Mouse (Mus musculus) inflammation-experienced regulatory T-cells, adult 16 weeks (primary cell): ENCODE results near the gene Ptgds. TPM values are rescaled to one million over a fixed set of nuclear protein-coding genes. Genes with fewer than 3 reads are reported as not detected.

Experiments used
- polyA plus RNA-seq: library from polyadenylated mRNA; unstranded; fragments of 100-300 nt; shearing (Covaris generic); gene quantifications from one replicate; pipeline ENCODE4 v1.2.1, GENCODE M21; 2017

Gene Ptgds
- polyA plus RNA-seq: not detected

GRCm38 (mm10) chr2:25469969-25470368, at the start of gene Ptgds:
TSS of gene Ptgds (minus strand) at chr2:25470046.

GRCm38 (mm10) chr2:25501593-25502486, 32.0 kb upstream of the Ptgds start, which contains the start of gene C8g:
TSS of gene C8g (minus strand) at chr2:25501719.

GRCm38 (mm10) chr2:25500576-25501405, 30.9 kb upstream of the Ptgds start, which contains the start of gene Fbxw5:
TSS of gene Fbxw5 (plus strand) at chr2:25500750.

GRCm38 (mm10) chr2:25493476-25493961, 23.7 kb upstream of the Ptgds start, which contains the start of gene Lcn12:
TSS of gene Lcn12 (minus strand) at chr2:25493911.

GRCm38 (mm10) chr2:25460551-25461309, 9.1 kb downstream of the Ptgds start, which contains the start of gene Paxx:
TSS of gene Paxx (minus strand) at chr2:25461094.

DNA sequence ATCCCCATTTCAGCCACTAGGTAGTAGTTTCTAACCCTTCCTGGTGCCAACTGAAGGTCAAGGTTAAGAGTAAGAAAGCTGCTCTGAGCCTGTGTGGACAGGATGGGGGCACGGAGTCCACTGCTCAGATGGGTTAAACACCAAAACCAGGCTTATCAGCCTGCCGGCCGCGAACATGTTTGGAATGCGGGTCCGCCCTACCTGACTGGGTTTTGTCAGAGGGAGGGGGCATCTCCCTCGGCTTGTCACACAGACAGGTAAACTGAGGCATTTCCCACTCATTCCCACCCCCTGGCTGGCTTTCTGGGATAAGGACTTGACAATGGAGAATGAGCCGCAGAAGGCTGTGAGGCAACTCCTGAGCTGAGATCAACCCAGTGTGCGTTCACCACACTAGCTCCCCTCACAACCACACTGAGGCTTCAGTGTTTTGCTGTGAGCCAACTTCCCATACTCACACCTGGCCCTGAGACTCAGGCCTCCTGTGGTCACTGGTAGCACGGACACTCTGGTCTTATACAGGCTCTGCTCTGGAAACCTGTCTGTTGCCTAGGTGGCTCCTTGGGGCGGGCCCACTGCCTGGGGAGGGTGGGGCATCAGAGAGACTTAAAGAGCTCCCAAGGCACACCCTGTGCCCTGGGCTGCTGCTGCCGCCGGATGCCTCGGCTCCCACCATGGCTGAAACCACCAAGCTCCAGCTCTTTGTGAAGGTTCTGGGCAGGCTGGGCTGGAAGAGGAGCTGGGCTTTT, 13.5 kb downstream of the Ptgds start, which contains the start of gene Clic3:
Clic3 (plus strand) TSS at position 634 of the 749 bp plus-strand sequence.

DNA sequence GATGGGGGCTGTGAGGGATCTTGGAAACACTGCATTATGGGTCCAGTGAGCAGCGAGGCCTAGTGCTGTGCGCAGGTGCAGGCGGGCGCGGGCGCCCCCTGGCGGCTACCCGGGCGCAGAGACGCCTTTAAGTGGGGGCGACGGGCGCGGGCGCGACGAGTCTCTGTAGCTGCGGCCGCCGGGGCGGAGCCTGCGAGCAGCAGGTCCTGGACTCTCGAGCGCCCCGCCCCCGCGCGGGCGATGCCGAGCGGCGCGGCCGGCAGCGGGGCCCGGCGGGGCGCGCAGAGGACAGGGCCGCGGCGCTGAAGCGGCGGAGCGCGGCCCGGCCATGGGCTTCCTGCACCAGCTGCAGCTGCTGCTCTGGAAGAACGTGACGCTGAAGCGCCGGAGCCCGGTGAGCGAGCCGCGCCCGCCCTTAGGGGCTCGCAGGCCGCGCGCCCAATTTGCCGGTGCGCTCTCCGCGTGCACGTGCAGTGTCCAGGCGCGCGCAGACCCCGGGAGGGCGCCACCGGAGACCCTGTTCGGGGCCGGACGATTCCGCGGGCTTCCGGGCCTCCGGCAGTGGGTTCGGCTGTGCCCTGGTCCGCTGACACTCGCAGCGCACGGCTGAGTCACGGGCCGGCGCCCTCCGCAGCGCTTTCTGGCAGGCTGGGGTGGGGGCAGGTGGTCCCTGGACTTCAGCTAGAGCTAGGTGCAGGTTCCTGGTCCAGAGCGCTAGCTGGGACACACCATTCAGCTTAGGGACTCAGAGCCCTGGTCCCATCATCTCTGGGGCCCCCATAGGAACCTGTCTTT, 41.2 kb downstream of the Ptgds start, which contains the start of gene Abca2:
Abca2 (plus strand) TSS at position 262 of the 795 bp plus-strand sequence.

DNA sequence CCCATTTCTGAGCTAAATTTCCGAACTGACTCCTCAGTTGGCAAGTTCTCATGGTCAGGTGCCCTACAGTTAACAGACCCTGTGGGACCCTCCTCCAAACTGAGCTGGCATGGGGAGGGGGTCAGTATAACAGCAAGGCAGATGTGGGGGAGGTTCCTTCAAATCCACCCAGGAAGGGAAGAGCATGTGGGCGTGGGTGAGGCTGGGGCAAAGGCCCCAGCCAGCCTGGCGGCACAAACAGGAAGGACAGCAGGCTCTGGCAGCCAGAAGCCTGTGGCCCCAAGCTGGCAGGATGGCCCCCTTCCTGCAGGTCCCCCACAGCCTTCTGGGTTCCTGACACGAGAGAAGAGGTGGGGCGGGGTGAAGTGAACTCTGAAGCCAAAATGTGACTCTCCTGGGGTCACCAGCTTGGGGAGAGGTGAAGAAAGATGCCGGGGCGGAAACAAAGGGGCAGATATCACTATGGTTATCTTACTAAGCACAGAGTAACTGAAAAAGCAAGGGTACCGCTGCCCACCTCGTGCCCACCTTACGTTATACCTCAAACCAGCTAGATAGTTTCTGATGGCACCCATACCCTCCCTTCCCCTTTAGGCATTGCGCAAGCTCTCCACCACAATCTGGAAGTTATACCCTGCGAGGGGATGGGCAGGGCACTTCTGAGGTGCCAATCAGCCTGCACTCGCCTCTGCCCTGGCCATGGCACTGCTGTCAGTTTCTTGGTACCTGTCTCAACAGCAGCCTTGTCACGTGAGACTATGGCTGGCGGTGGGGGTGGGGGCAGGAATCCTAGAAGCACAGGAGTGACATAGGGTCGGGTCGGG, 47.0 kb downstream of the Ptgds start, which contains the start of gene Fut7:
Fut7 (plus strand) TSS at position 681 of the 824 bp plus-strand sequence.

Other genes with a start within 250 kb of the Ptgds start
- gene Tubb4b, start 245.3 kb downstream of the Ptgds start, polyA plus RNA-seq: 214 TPM
- not detected for gene Slc34a3, start 235.7 kb downstream of the Ptgds start, polyA plus RNA-seq
- not detected for gene Rnf224, start 233.3 kb downstream of the Ptgds start, polyA plus RNA-seq
- gene Rnf208, start 227.8 kb downstream of the Ptgds start, polyA plus RNA-seq: not detected
- not detected for gene Cysrt1, start 227.6 kb downstream of the Ptgds start, polyA plus RNA-seq
- gene AL732309.1, start 223.2 kb downstream of the Ptgds start, polyA plus RNA-seq: 8.7 TPM
- gene Tmem203, start 214.6 kb downstream of the Ptgds start, polyA plus RNA-seq: 17.5 TPM
- gene Tprn, start 207.4 kb downstream of the Ptgds start, polyA plus RNA-seq: 5.5 TPM
- gene Ssna1, start 197.6 kb downstream of the Ptgds start, polyA plus RNA-seq: 131 TPM
- 120 TPM for gene Anapc2, start 197.6 kb downstream of the Ptgds start, polyA plus RNA-seq
- not detected for gene Tmem210, start 181.9 kb downstream of the Ptgds start, polyA plus RNA-seq
- gene Lrrc26, start 180.1 kb downstream of the Ptgds start, polyA plus RNA-seq: not detected
- gene Grin1, start 150.9 kb downstream of the Ptgds start, polyA plus RNA-seq: 0.10 TPM
- 23.8 TPM for gene Man1b1, start 137.7 kb downstream of the Ptgds start, polyA plus RNA-seq
- gene Dpp7, start 113.7 kb downstream of the Ptgds start, polyA plus RNA-seq: 28.5 TPM
- gene Uap1l1, start 104.4 kb downstream of the Ptgds start, polyA plus RNA-seq: 18.3 TPM
- gene Sapcd2, start 97.7 kb downstream of the Ptgds start, polyA plus RNA-seq: 1.2 TPM
- not detected for gene Entpd2, start 74.2 kb downstream of the Ptgds start, polyA plus RNA-seq
- gene Npdc1, start 70.7 kb downstream of the Ptgds start, polyA plus RNA-seq: 3.4 TPM
- gene Fut7, start 46.8 kb downstream of the Ptgds start, polyA plus RNA-seq: 10.9 TPM
- gene Abca2, start 41.3 kb downstream of the Ptgds start, polyA plus RNA-seq: 30.7 TPM
- 3.9 TPM for gene Clic3, start 13.2 kb downstream of the Ptgds start, polyA plus RNA-seq
- 100 TPM for gene Paxx, start 9.0 kb downstream of the Ptgds start, polyA plus RNA-seq
- not detected for gene Lcn12, start 23.9 kb upstream of the Ptgds start, polyA plus RNA-seq
- gene Fbxw5, start 30.7 kb upstream of the Ptgds start, polyA plus RNA-seq: 130 TPM
- gene C8g, start 31.7 kb upstream of the Ptgds start, polyA plus RNA-seq: 10.9 TPM
- gene Traf2, start 76.9 kb upstream of the Ptgds start, polyA plus RNA-seq: 124 TPM
- gene Edf1, start 87.8 kb upstream of the Ptgds start, polyA plus RNA-seq: 318 TPM
- gene Mamdc4, start 104.8 kb upstream of the Ptgds start, polyA plus RNA-seq: 0.45 TPM
- gene Phpt1, start 105.2 kb upstream of the Ptgds start, polyA plus RNA-seq: 73.4 TPM
- gene Ajm1, start 111.7 kb upstream of the Ptgds start, polyA plus RNA-seq: not detected
- gene Rabl6, start 138.5 kb upstream of the Ptgds start, polyA plus RNA-seq: 17.8 TPM
- gene Ccdc183, start 147.6 kb upstream of the Ptgds start, polyA plus RNA-seq: not detected
- gene Tmem141, start 152.0 kb upstream of the Ptgds start, polyA plus RNA-seq: 1.0 TPM
- gene Fcna, start 158.0 kb upstream of the Ptgds start, polyA plus RNA-seq: 16.4 TPM
- gene Lcn8, start 183.1 kb upstream of the Ptgds start, polyA plus RNA-seq: not detected
- gene Lcn5, start 187.9 kb upstream of the Ptgds start, polyA plus RNA-seq: not detected
- gene Lcn6, start 206.7 kb upstream of the Ptgds start, polyA plus RNA-seq: not detected
- 0.62 TPM for gene Lcn10, start 212.7 kb upstream of the Ptgds start, polyA plus RNA-seq
- gene Obp2a, start 230.0 kb upstream of the Ptgds start, polyA plus RNA-seq: not detected
- gene Bmyc, start 236.7 kb upstream of the Ptgds start, polyA plus RNA-seq: 179 TPM